Mouse (Mus musculus): Measurements from ENCODE around the gene Chchd3. TPM values are rescaled to one million over a fixed set of nuclear protein-coding genes. Genes with fewer than 3 reads are reported as not detected.
A peak's percentile ranks its signal among the peaks of the same experiment; 100 is the strongest.

Chchd3 gene
- polyA plus RNA-seq, 1 experiment from 2014 or later = 59.2 TPM

GRCm38 (mm10) chr6:33031631-33032030, 28.4 kb downstream of the Chchd3 start:
- DNase-seq (ENCODE audit: low spot score) (no peak), ATAC-seq (no peak)
- no peak overlapping the region for H3K4me2 ChIP-seq (replicated peaks; ENCODE audit: low read depth, low read length)
- no peaks in the 10 kb centered on the region for H3K4me1 ChIP-seq (ENCODE audit: insufficient read depth, low read depth, low read length)
- no peaks in the 10 kb centered on the region for H3K36me3 ChIP-seq (ENCODE audit: insufficient read depth, low read length)
- no peak overlapping the region for H3K9ac ChIP-seq (replicated peaks; ENCODE audit: low read depth)
- H3K27me3 ChIP-seq (replicated peaks; ENCODE audit: insufficient read depth, low read length) = no peaks in the 10 kb centered on the region
- H3K9me3 ChIP-seq (ENCODE audit: low read length) = no peaks in the 10 kb centered on the region
- no peak overlapping the region for H3K4me3 ChIP-seq (ENCODE audit: low read depth, low read length)
- 66% methylated on average over 2 of the region's 2 CpGs for WGBS
- H3K27ac ChIP-seq (ENCODE audit: low read length) = no peak overlapping the region
- TF ChIP-seq CTCF (IDR thresholded peaks at IDR 0.05) (no peak), EP300 (IDR thresholded peaks at IDR 0.05) (no peak)

- Histone ChIP-seq H3K27me3 (replicated peaks; ENCODE audit: insufficient read depth, low read length) (no peaks in the 10 kb centered on the region), H3K36me3 (ENCODE audit: insufficient read depth, low read length) (no peaks in the 10 kb centered on the region), H3K9ac (replicated peaks; ENCODE audit: low read depth) (no peak overlapping the region), H3K27ac (ENCODE audit: low read length) (no peak overlapping the region), H3K4me1 (ENCODE audit: insufficient read depth, low read depth, low read length) (no peaks in the 10 kb centered on the region), H3K9me3 (ENCODE audit: low read length) (no peaks in the 10 kb centered on the region), H3K4me3 (ENCODE audit: low read depth, low read length) (no peak overlapping the region), H3K4me2 (replicated peaks; ENCODE audit: low read depth, low read length) (no peak overlapping the region)
- TF ChIP-seq CTCF (IDR thresholded peaks at IDR 0.05) (no peak), EP300 (IDR thresholded peaks at IDR 0.05) (no peak)
- ATAC-seq (no peak), DNase-seq (ENCODE audit: low spot score) (no peak)
- 88% methylated on average over 6 of the region's 6 CpGs for WGBS
These were observed 31.8 kb downstream of the Chchd3 start for GRCm38 (mm10) chr6:33028296-33028695.

- no peak overlapping the region for H3K27ac ChIP-seq (ENCODE audit: low read length)
- no peak overlapping the region for H3K9ac ChIP-seq (replicated peaks; ENCODE audit: low read depth)
- no peaks in the 10 kb centered on the region for H3K9me3 ChIP-seq (ENCODE audit: low read length)
- DNase-seq (ENCODE audit: low spot score) (no peak), ATAC-seq (no peak)
- WGBS = 89% methylated on average over 2 of the region's 2 CpGs
- no peaks in the 10 kb centered on the region for H3K27me3 ChIP-seq (replicated peaks; ENCODE audit: insufficient read depth, low read length)
- H3K4me1 ChIP-seq (ENCODE audit: insufficient read depth, low read depth, low read length) = no peaks in the 10 kb centered on the region
- TF ChIP-seq EP300 (IDR thresholded peaks at IDR 0.05) = no peak
- H3K36me3 ChIP-seq (ENCODE audit: insufficient read depth, low read length) = no peaks in the 10 kb centered on the region
- H3K4me2 ChIP-seq (replicated peaks; ENCODE audit: low read depth, low read length) = no peak overlapping the region
- H3K4me3 ChIP-seq (ENCODE audit: low read depth, low read length) = no peak overlapping the region
These were observed 35.0 kb downstream of the Chchd3 start for GRCm38 (mm10) chr6:33025041-33025440.

- Histone ChIP-seq H3K27me3 (replicated peaks; ENCODE audit: insufficient read depth, low read length) (no peaks in the 10 kb centered on the region), H3K9me3 (ENCODE audit: low read length) (no peaks in the 10 kb centered on the region), H3K27ac (ENCODE audit: low read length) (no peak overlapping the region), H3K36me3 (ENCODE audit: insufficient read depth, low read length) (0 out of 2 replicates have a peak, but pooled peaks cover 4% of the 10 kb centered on the region), H3K4me2 (replicated peaks; ENCODE audit: low read depth, low read length) (no peak overlapping the region), H3K9ac (replicated peaks; ENCODE audit: low read depth) (no peak overlapping the region), H3K4me3 (ENCODE audit: low read depth, low read length) (no peak overlapping the region), H3K4me1 (ENCODE audit: insufficient read depth, low read depth, low read length) (no peaks in the 10 kb centered on the region)
- TF ChIP-seq CTCF (IDR thresholded peaks at IDR 0.05) (no peak), EP300 (IDR thresholded peaks at IDR 0.05) (no peak)
- ATAC-seq (no peak), DNase-seq (ENCODE audit: low spot score) (no peak)
- 66% methylated on average over 3 of the region's 3 CpGs for WGBS
These were observed 55.5 kb downstream of the Chchd3 start for GRCm38 (mm10) chr6:33004607-33005006.

GRCm38 (mm10) chr6:33002988-33003387, 57.1 kb downstream of the Chchd3 start:
- H3K36me3 ChIP-seq (ENCODE audit: insufficient read depth, low read length) = 0 out of 2 replicates have a peak, but pooled peaks cover 4% of the 10 kb centered on the region
- H3K27ac ChIP-seq (ENCODE audit: low read length) = no peak overlapping the region
- no peak for TF ChIP-seq CTCF (IDR thresholded peaks at IDR 0.05)
- no peak for TF ChIP-seq EP300 (IDR thresholded peaks at IDR 0.05)
- no peak overlapping the region for H3K9ac ChIP-seq (replicated peaks; ENCODE audit: low read depth)
- no peaks in the 10 kb centered on the region for H3K9me3 ChIP-seq (ENCODE audit: low read length)
- no peak overlapping the region for H3K4me3 ChIP-seq (ENCODE audit: low read depth, low read length)
- no peak for ATAC-seq
- no peaks in the 10 kb centered on the region for H3K4me1 ChIP-seq (ENCODE audit: insufficient read depth, low read depth, low read length)
- no peak for DNase-seq (ENCODE audit: low spot score)
- WGBS = 79% methylated on average over 1 of the region's 1 CpGs
- H3K4me2 ChIP-seq (replicated peaks; ENCODE audit: low read depth, low read length) = no peak overlapping the region
- no peaks in the 10 kb centered on the region for H3K27me3 ChIP-seq (replicated peaks; ENCODE audit: insufficient read depth, low read length)

- TF ChIP-seq EP300 (IDR thresholded peaks at IDR 0.05) (no peak), CTCF (IDR thresholded peaks at IDR 0.05) (no peak)
- no peaks in the 10 kb centered on the region for H3K4me1 ChIP-seq (ENCODE audit: insufficient read depth, low read depth, low read length)
- DNase-seq (ENCODE audit: low spot score) (no peak), ATAC-seq (no peak)
- no peak overlapping the region for H3K4me3 ChIP-seq (ENCODE audit: low read depth, low read length)
- WGBS = 89% methylated on average over 15 of the region's 15 CpGs
- no peak overlapping the region for H3K9ac ChIP-seq (replicated peaks; ENCODE audit: low read depth)
- H3K27me3 ChIP-seq (replicated peaks; ENCODE audit: insufficient read depth, low read length) = no peaks in the 10 kb centered on the region
- H3K9me3 ChIP-seq (ENCODE audit: low read length) = no peaks in the 10 kb centered on the region
- H3K36me3 ChIP-seq (ENCODE audit: insufficient read depth, low read length) = no peaks in the 10 kb centered on the region
- no peak overlapping the region for H3K27ac ChIP-seq (ENCODE audit: low read length)
- H3K4me2 ChIP-seq (replicated peaks; ENCODE audit: low read depth, low read length) = no peak overlapping the region
These were observed 58.8 kb downstream of the Chchd3 start for GRCm38 (mm10) chr6:33001271-33001670.

- H3K9ac ChIP-seq (replicated peaks; ENCODE audit: low read depth) = no peak overlapping the region
- no peak overlapping the region for H3K4me2 ChIP-seq (replicated peaks; ENCODE audit: low read depth, low read length)
- H3K27me3 ChIP-seq (replicated peaks; ENCODE audit: insufficient read depth, low read length) = no peaks in the 10 kb centered on the region
- 91% methylated on average over 1 of the region's 1 CpGs for WGBS
- DNase-seq (ENCODE audit: low spot score) (no peak), ATAC-seq (no peak)
- H3K36me3 ChIP-seq (ENCODE audit: insufficient read depth, low read length) = no peaks in the 10 kb centered on the region
- H3K4me1 ChIP-seq (ENCODE audit: insufficient read depth, low read depth, low read length) = no peaks in the 10 kb centered on the region
- peak overlapping the region; percentile 33; the same call in 1 of the 2 replicates for H3K27ac ChIP-seq (ENCODE audit: low read length)
- no peak overlapping the region for H3K4me3 ChIP-seq (ENCODE audit: low read depth, low read length)
- no peak for TF ChIP-seq CTCF (IDR thresholded peaks at IDR 0.05)
- no peak for TF ChIP-seq EP300 (IDR thresholded peaks at IDR 0.05)
- no peaks in the 10 kb centered on the region for H3K9me3 ChIP-seq (ENCODE audit: low read length)
These were observed 63.5 kb downstream of the Chchd3 start for GRCm38 (mm10) chr6:32996597-32996996.
